Mouse (Mus musculus) forebrain, embryonic 12.5 days (tissue): ENCODE data around the gene Tmem238. TPM values are rescaled to one million over a fixed set of nuclear protein-coding genes. Genes with fewer than 3 reads are reported as not detected.
"Not testable (repeated sequence)": the region's sequence is repeated elsewhere in the genome, so short reads cannot be mapped to it uniquely, and the experiment has no call there.

Source experiments
- ATAC-seq: fragments of 200-750 bp; cut with Nextera tagmentation; 2 replicates; pipeline ENCODE4 v1.8.0; 2017; ENCODE audit warnings: moderate TSS enrichment; ENCODE audit not compliant: low FRiP score
- H3K27ac ChIP-seq: fragments of 300-500 bp; sonication (generic); 2 replicates; pipeline ENCODE4 v1.5.1; 2016; ENCODE audit warnings: mild to moderate bottlenecking
- H3K27me3 ChIP-seq: fragments of 300-500 bp; sonication (generic); 2 replicates; pipeline ENCODE4 v1.6.1; 2016; ENCODE audit warnings: mild to moderate bottlenecking
- H3K36me3 ChIP-seq: fragments of 300-500 bp; sonication (generic); replicated peaks from 2 replicates; pipeline ENCODE4 v1.6.1; 2016; ENCODE audit warnings: mild to moderate bottlenecking
- H3K4me1 ChIP-seq: fragments of 300-500 bp; sonication (generic); 2 replicates; pipeline ENCODE4 v1.6.1; 2016
- H3K4me2 ChIP-seq: fragments of 300-500 bp; sonication (generic); 2 replicates; pipeline ENCODE4 v1.6.1; 2016; ENCODE audit warnings: mild to moderate bottlenecking, moderate library complexity
- H3K4me3 ChIP-seq: fragments of 300-500 bp; sonication (generic); replicated peaks from 2 replicates; pipeline ENCODE4 v1.5.1; 2016; ENCODE audit warnings: mild to moderate bottlenecking
- H3K9ac ChIP-seq: fragments of 300-500 bp; sonication (generic); 2 replicates; pipeline ENCODE4 v1.6.1; 2016; ENCODE audit warnings: mild to moderate bottlenecking
- H3K9me3 ChIP-seq: fragments of 300-500 bp; sonication (generic); 2 replicates; pipeline ENCODE4 v1.6.1; 2016
- WGBS: fragments of 180-500 bp; shearing (Covaris S2); methylation state at CpG from one replicate; pipeline ENCODE4 v1.1.7; 2016; 5-methylcytosine and 5-hydroxymethylcytosine counted together
- polyA plus RNA-seq: library from polyadenylated mRNA; unstranded; fragments of >200 nt; fragmentation: Nextera tagmentation; extraction: Ambion mirVana; gene quantifications from 2 replicates; pipeline ENCODE4 v1.2.1, GENCODE M21; 2016

Tmem238 gene
- polyA plus RNA-seq, 1 experiment from 2014 or later = 2.7 TPM

GRCm38 (mm10) chr7:4812303-4813104 is 23.0 kb upstream of the Tmem238 start, which contains the start of gene Ube2s:
Ube2s (minus strand) TSS chr7:4812590.
- peak; percentile 98 for ATAC-seq
- peak within 1 kb of the TSS; percentile 80 for H3K4me2 ChIP-seq
- H3K36me3 ChIP-seq = peaks cover 32% of the 10 kb centered on the region
- H3K9ac ChIP-seq = peak within 1 kb of the TSS; percentile 95
- H3K27me3 ChIP-seq = no peaks in the 10 kb centered on the region
- peak within 1 kb of the TSS; percentile 82 for H3K4me3 ChIP-seq
- WGBS = under 1% methylated on average over 62 of the region's 62 CpGs
- no peaks in the 10 kb centered on the region for H3K9me3 ChIP-seq
- H3K4me1 ChIP-seq = peaks cover 35% of the 10 kb centered on the region
- peak within 1 kb of the TSS; percentile 95 for H3K27ac ChIP-seq

DNA sequence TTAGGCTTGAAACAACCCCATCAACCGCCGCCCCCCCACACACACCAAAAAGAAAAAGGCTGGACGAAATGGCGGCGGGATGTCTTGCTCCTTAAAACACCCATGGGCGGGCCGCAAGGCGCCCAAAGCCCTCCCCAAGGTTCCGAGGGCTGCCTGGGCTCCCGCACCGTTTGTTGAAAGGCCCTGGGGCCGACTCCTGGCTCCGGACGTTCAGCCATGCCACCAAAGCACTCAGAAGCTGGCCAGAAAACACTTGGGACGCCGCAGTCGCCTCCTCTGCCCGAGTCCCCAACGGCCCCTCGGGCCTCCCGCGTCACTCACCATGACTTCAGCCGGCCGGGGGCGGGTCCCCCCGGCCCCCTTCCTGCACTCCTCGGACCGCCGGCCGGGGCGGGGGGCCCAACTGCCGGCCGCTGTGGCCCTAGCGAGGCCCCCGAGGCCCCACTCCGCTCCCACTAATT is 22.4 kb upstream of the Tmem238 start:
- H3K4me1 ChIP-seq = peaks cover 35% of the 10 kb centered on the region
- peak overlapping the region; percentile 95 for H3K27ac ChIP-seq
- peak overlapping the region; percentile 80 for H3K4me2 ChIP-seq
- no peak; the same call in 1 of the 2 replicates for ATAC-seq
- no peaks in the 10 kb centered on the region for H3K9me3 ChIP-seq
- H3K9ac ChIP-seq = peak overlapping the region; percentile 95
- no peaks in the 10 kb centered on the region for H3K27me3 ChIP-seq
- H3K4me3 ChIP-seq = peak overlapping the region; percentile 82
- WGBS = under 1% methylated on average over 34 of the region's 36 CpGs
- H3K36me3 ChIP-seq = peaks cover 38% of the 10 kb centered on the region

DNA sequence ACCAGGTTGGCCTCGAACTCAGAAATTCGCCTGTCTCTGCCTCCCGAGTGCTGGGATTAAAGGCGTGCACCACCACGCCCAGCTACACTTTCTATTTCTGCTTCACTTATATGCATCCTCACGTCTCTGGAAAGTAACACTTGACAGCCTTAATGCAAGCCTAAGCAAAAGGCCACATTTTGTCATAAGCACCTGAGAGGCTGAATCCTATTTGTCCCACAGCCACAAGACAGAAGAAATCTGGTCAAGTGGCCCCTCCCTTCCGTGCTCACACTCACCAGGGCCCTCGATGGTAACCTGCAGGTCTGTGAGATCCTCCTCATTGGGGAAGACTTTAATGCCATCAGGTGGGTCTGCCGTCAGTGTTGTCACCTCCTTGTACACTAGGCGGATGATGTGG is 21.7 kb upstream of the Tmem238 start:
- H3K9me3 ChIP-seq, H3K27ac ChIP-seq, ATAC-seq, H3K27me3 ChIP-seq: not testable (repeated sequence)
- Histone ChIP-seq H3K9ac (peak overlapping the region; percentile 95), H3K4me1 (peaks cover 35% of the 10 kb centered on the region), H3K4me2 (peak overlapping the region; percentile 80), H3K4me3 (peak overlapping the region; percentile 82), H3K36me3 (peaks cover 45% of the 10 kb centered on the region)
- 46% methylated on average over 10 of the region's 10 CpGs for WGBS

- Histone ChIP-seq H3K9ac (no peak overlapping the region), H3K9me3 (no peaks in the 10 kb centered on the region), H3K27me3 (no peaks in the 10 kb centered on the region), H3K4me2 (no peak overlapping the region), H3K27ac (no peak overlapping the region), H3K36me3 (peaks cover 64% of the 10 kb centered on the region), H3K4me1 (peaks cover 27% of the 10 kb centered on the region), H3K4me3 (no peak overlapping the region)
- ATAC-seq = 0 out of 2 replicates have a peak, but pooled peaks have one; percentile 34
- 90% methylated on average over 7 of the region's 7 CpGs for WGBS
Measured at GRCm38 (mm10) chr7:4806716-4807115, 17.3 kb upstream of the Tmem238 start.

DNA sequence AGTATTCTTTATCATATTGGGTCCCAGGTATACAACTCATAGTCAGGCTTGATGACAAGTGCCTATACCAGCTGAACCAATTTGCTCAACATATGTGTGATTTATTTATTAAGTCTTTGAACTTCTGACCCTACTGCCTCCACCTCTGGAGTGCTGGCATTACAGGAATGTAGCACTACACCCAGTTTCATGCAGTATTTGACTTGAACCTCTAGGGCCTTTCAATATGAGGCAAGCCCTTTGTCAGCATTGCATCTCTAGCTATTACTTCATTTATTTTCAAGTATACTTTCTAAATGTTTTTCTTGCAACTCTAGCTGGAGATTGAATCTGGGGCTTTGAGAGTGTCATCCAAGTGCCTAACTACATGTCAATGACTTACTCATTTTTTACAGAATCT is 12.8 kb upstream of the Tmem238 start:
- no peaks in the 10 kb centered on the region for H3K4me1 ChIP-seq
- H3K9me3 ChIP-seq = no peaks in the 10 kb centered on the region
- no peak overlapping the region for H3K4me3 ChIP-seq
- H3K36me3 ChIP-seq = peaks cover 43% of the 10 kb centered on the region
- ATAC-seq = no peak
- H3K4me2 ChIP-seq = no peak overlapping the region
- no peak overlapping the region for H3K27ac ChIP-seq
- H3K27me3 ChIP-seq = no peaks in the 10 kb centered on the region
- H3K9ac ChIP-seq = no peak overlapping the region

DNA sequence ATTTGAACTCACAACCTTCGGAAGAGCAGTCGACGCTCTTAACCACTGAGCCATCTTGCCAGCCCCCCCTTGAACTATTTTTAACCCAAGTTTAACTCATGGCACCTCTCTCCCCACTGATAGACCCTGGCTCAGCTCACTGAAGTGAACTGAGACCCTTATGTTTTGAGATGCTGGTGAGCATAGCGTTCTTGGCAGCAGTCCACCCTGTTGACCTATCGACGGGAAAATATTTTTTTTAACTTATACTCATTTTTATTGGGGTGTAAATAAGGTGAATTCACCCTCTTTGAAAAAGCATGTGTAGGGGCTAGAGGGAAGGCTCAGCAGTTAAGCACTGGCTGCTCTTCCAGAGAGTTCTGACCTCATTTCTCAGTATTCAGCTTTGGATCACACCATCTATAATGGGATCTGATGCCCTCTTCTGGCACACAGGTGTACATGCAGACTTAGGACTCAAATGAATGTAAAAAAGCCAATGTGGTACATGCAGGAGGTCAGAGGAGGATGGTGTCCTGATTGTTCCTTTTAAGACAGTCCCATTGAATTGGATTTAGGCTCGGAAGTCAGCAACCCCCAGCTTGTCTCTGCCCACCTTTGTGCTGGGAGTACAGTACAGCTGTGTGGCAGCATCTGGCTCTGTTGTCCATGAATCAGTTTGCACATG is 6.4 kb upstream of the Tmem238 start:
- no peak overlapping the region for H3K9ac ChIP-seq
- ATAC-seq = 0 out of 2 replicates have a peak, but pooled peaks have one; percentile 7
- whole genome bisulfite sequencing = 78% methylated on average over 7 of the region's 7 CpGs
- H3K27me3 ChIP-seq = no peaks in the 10 kb centered on the region
- no peak overlapping the region for H3K27ac ChIP-seq
- peaks cover 44% of the 10 kb centered on the region for H3K36me3 ChIP-seq
- no peak overlapping the region for H3K4me3 ChIP-seq
- no peaks in the 10 kb centered on the region for H3K9me3 ChIP-seq
- H3K4me2 ChIP-seq = no peak overlapping the region
- H3K4me1 ChIP-seq = peaks cover 11% of the 10 kb centered on the region

GRCm38 (mm10) chr7:4794631-4795168 is 5.2 kb upstream of the Tmem238 start:
- Histone ChIP-seq H3K9ac (0 out of 2 replicates have a peak overlapping the region, but pooled peaks have one; percentile 94), H3K36me3 (peaks cover 44% of the 10 kb centered on the region), H3K9me3 (no peaks in the 10 kb centered on the region), H3K27ac (no peak overlapping the region), H3K4me3 (no peak overlapping the region), H3K4me1 (peaks cover 11% of the 10 kb centered on the region), H3K27me3 (peaks cover 9% of the 10 kb centered on the region), H3K4me2 (peak overlapping the region; percentile 85; the same call in 1 of the 2 replicates)
- 86% methylated on average over 3 of the region's 3 CpGs for WGBS
- no peak for ATAC-seq

DNA sequence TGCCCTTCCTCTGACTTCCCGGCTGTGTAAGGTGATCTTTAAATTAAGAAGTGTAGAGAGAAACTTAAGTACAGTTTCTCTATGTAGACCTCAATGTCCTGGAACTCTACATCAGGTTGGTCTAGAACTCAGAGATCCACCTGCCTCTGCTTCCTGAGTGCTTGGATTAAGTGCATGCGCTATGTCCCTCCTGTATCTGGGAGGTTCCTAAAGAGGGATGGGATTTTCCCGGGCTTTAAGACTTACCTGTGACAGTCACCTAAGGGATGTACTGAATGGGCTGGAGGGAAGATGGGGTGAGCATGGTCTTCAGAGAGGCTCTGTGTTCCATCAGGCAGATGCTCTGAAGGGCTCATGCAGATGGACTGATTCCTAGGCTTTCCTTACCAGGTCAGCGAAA is 4.2 kb upstream of the Tmem238 start:
- 51% methylated on average over 4 of the region's 4 CpGs for WGBS
- ATAC-seq = no peak
- no peaks in the 10 kb centered on the region for H3K9me3 ChIP-seq
- H3K36me3 ChIP-seq = peaks cover 41% of the 10 kb centered on the region
- H3K4me3 ChIP-seq = peak overlapping the region; percentile 86
- peak overlapping the region; percentile 94 for H3K9ac ChIP-seq
- peaks cover 19% of the 10 kb centered on the region for H3K4me1 ChIP-seq
- H3K4me2 ChIP-seq = peak overlapping the region; percentile 85
- peaks cover 18% of the 10 kb centered on the region for H3K27me3 ChIP-seq
- H3K27ac ChIP-seq = peak overlapping the region; percentile 88; the same call in 1 of the 2 replicates

DNA sequence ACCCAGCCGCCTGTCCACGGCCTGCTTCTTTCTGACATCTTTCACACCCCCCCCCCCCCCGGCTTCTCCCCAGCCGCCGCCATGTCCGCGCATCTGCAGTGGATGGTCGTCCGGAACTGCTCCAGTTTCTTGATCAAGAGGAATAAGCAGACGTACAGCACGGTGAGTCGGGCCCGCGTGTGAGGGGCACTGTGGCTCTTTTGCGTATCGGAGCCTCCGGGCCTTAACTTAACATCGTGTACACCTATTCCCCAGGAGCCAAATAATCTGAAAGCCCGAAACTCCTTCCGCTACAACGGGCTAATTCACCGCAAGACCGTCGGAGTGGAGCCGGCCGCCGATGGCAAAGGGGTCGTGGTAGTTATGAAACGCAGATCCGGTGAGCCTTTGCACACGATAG is 3.8 kb upstream of the Tmem238 start:
- ATAC-seq = 0 out of 2 replicates have a peak, but pooled peaks have one; percentile 7
- peaks cover 21% of the 10 kb centered on the region for H3K27me3 ChIP-seq
- peaks cover 24% of the 10 kb centered on the region for H3K4me1 ChIP-seq
- not testable (repeated sequence) for H3K9me3 ChIP-seq
- H3K36me3 ChIP-seq = peaks cover 38% of the 10 kb centered on the region
- WGBS = 1% methylated on average over 31 of the region's 31 CpGs
- H3K27ac ChIP-seq = peak overlapping the region; percentile 88
- peak overlapping the region; percentile 85 for H3K4me2 ChIP-seq
- H3K4me3 ChIP-seq = peak overlapping the region; percentile 86
- H3K9ac ChIP-seq = peak overlapping the region; percentile 94

- peaks cover 34% of the 10 kb centered on the region for H3K36me3 ChIP-seq
- WGBS = 2% methylated on average over 54 of the region's 54 CpGs
Measured at GRCm38 (mm10) chr7:4792278-4793212, 3.1 kb upstream of the Tmem238 start, which contains the start of gene Rpl28. Rpl28 (plus strand) TSS chr7:4792874.

More at GRCm38 (mm10) chr7:4792278-4793212, 3.1 kb upstream of the Tmem238 start, which contains the start of gene Rpl28:
- Histone ChIP-seq H3K27me3 (peaks cover 24% of the 10 kb centered on the region), H3K4me1 (peaks cover 24% of the 10 kb centered on the region), H3K9ac (peak within 1 kb of the TSS; percentile 94), H3K27ac (peak within 1 kb of the TSS; percentile 88), H3K4me3 (peak within 1 kb of the TSS; percentile 86), H3K4me2 (peak within 1 kb of the TSS; percentile 85), H3K9me3 (no peaks in the 10 kb centered on the region)
- ATAC-seq = peak; percentile 87
